Mouse (Mus musculus) cortical plate, adult 2 months (tissue): Measurements from ENCODE around the gene Ccdc58.

ENCODE experiments used
- CTCF ChIP-seq: fragments of 200-500 bp; IDR thresholded peaks from 2 replicates; pipeline ENCODE4 v1.5.1; 2011; ENCODE audit warnings: mild to moderate bottlenecking, control low read depth, low read length; ENCODE audit not compliant: insufficient read depth; ENCODE audit errors: extremely low read depth
- POLR2A ChIP-seq: fragments of 200-500 bp; IDR thresholded peaks from 2 replicates; pipeline ENCODE4 v1.6.1; 2011; ENCODE audit warnings: mild to moderate bottlenecking, low read length, control low read depth; ENCODE audit not compliant: insufficient read depth; ENCODE audit errors: extremely low read depth

DNA sequence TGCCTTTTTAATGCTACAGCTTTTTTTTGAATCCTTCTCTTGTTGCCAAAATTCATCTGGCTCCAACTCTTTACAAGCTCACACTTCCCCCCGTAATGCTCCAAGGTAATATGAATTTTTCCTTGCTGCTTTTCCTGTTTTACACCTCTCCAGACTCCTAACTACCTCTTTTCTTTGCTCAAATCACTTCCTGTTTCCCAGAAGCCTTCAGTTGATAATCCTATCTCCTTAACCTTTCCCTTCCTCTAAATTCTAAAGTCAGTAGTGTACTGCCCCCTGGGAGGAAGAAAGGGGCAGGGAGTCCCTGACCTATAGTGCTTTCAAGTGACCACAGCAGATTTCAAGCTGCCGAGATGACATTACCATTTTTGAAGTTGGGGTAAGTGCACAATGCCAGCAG lies 3.8 kb upstream of the Ccdc58 start:
- no peak for TF ChIP-seq CTCF
- TF ChIP-seq POLR2A: no peak
